Mouse (Mus musculus) hindbrain, embryonic 16.5 days (tissue): ENCODE data around the gene Zdbf2. TPM values are rescaled to one million over a fixed set of nuclear protein-coding genes. Genes with fewer than 3 reads are reported as not detected.
A peak's percentile ranks its signal among the peaks of the same experiment; 100 is the strongest.

Experiments used
- ATAC-seq: fragments of 200-750 bp; cut with Nextera tagmentation; 2 replicates; pipeline ENCODE4 v1.8.0; 2017; ENCODE audit warnings: moderate TSS enrichment, moderate library complexity
- H3K27ac ChIP-seq: fragments of 300-500 bp; sonication (generic); 2 replicates; pipeline ENCODE4 v1.5.1; 2014; ENCODE audit warnings: low read depth, mild to moderate bottlenecking, control low read depth, low read length, moderate library complexity
- H3K27me3 ChIP-seq: fragments of 300-500 bp; sonication (generic); replicated peaks from 2 replicates; pipeline ENCODE4 v1.6.1; 2014; ENCODE audit warnings: low read length; ENCODE audit not compliant: control insufficient read depth, insufficient read depth
- H3K36me3 ChIP-seq: fragments of 300-500 bp; sonication (generic); 2 replicates; pipeline ENCODE4 v1.6.1; 2014; ENCODE audit warnings: mild to moderate bottlenecking, low read length, moderate library complexity, mixed read lengths; ENCODE audit not compliant: control insufficient read depth, insufficient read depth
- H3K4me1 ChIP-seq: fragments of 300-500 bp; sonication (generic); 2 replicates; pipeline ENCODE4 v1.6.1; 2014; ENCODE audit warnings: low read depth, low read length; ENCODE audit not compliant: control insufficient read depth, insufficient read depth
- H3K4me2 ChIP-seq: fragments of 300-500 bp; sonication (generic); 2 replicates; pipeline ENCODE4 v1.6.1; 2014; ENCODE audit warnings: mild to moderate bottlenecking, low read length, control low read depth, moderate library complexity
- H3K4me3 ChIP-seq: fragments of 300-500 bp; sonication (generic); 2 replicates; pipeline ENCODE4 v1.5.1; 2014; ENCODE audit warnings: mild to moderate bottlenecking, low read length, control low read depth, moderate library complexity
- H3K9ac ChIP-seq: fragments of 300-500 bp; sonication (generic); 2 replicates; pipeline ENCODE4 v1.6.1; 2014; ENCODE audit warnings: low read depth, mild to moderate bottlenecking, control low read depth, low read length, moderate library complexity
- H3K9me3 ChIP-seq: fragments of 300-500 bp; sonication (generic); 2 replicates; pipeline ENCODE4 v1.6.1; 2014; ENCODE audit warnings: mild to moderate bottlenecking, low read length, moderate library complexity; ENCODE audit not compliant: control insufficient read depth
- WGBS: fragments of 180-500 bp; shearing (Covaris S2); extraction: QIAGEN DNeasy Blood & Tissue Kit; methylation state at CpG from one replicate; pipeline ENCODE4 v1.1.7; 2014; 5-methylcytosine and 5-hydroxymethylcytosine counted together
- polyA plus RNA-seq: library from polyadenylated mRNA; unstranded; fragments of >200 nt; fragmentation: Nextera tagmentation; extraction: Ambion mirVana; gene quantifications from 2 replicates; pipeline ENCODE4 v1.2.1, GENCODE M21; 2015

The Zdbf2 gene
- 28.7 and 36.3 TPM in 2 replicates for polyA plus RNA-seq

DNA sequence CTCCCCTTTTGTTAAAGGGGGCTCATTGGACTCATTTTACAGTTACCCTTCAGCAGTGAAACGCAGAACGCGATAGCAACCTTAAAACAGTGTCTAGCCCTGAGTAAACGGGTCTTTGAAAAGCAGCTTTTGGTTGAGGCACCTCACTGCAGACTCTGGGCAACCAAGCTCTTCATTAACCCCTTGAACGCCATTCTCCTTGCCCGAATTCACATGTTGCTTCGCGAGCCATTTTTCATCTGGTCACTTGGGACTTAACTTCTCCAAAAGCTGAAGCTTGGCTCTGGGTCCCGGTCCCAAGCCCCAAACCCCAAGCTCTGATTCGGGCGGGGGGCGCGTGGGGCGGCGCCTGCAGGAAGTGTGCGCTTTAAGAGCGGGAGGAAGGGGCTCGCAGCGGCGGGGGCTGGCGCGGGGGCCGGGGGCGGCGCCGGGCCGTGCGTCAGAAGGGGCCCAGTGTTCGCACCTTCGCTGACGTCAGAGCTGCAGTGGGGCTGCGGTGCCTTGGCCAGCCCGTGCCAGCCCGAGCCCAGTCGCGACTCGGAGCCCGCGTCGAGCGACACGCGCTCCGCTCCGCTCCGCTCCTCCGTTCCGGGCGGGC is at the start of gene Zdbf2:
TSS of gene Zdbf2 (plus strand) at position 525 of the 598 bp plus-strand sequence.
- Histone ChIP-seq H3K4me3 (peak within 1 kb of the TSS; percentile 63), H3K4me2 (peak within 1 kb of the TSS; percentile 64), H3K27me3 (peaks cover 34% of the 10 kb centered on the region), H3K27ac (peak within 1 kb of the TSS; percentile 80), H3K4me1 (no peaks in the 10 kb centered on the region; the same call in 1 of the 2 replicates), H3K9me3 (no peaks in the 10 kb centered on the region), H3K36me3 (no peaks in the 10 kb centered on the region), H3K9ac (peak within 1 kb of the TSS; percentile 79)
- ATAC-seq = peak; percentile 96
- under 1% methylated on average over 40 of the region's 49 CpGs for WGBS

DNA sequence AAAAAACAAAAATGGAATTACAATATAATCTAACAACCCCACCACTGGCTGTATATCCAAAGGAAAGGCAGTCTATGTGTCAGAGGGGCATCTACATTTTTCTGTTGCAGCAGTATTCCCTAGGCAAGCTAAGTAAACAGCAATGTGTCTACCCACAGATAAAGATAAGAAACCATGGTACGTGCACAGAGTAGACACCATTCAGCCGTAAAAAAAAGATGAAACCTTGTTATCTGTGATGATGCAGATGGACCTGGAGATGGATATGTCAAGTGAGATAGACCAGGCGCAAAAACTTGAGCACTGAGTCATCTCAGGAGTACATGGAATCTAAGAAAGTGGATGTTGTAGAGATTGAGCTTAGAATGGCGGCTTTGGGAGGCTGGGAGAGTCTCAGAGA is 48.1 kb upstream of the Zdbf2 start:
- Histone ChIP-seq H3K36me3 (no peaks in the 10 kb centered on the region), H3K27ac (no peak overlapping the region), H3K9ac (no peak overlapping the region), H3K4me3 (no peak overlapping the region), H3K4me1 (no peaks in the 10 kb centered on the region), H3K4me2 (no peak overlapping the region), H3K9me3 (no peaks in the 10 kb centered on the region), H3K27me3 (no peaks in the 10 kb centered on the region)
- no peak for ATAC-seq
- WGBS = 92% methylated on average over 4 of the region's 4 CpGs

GRCm38 (mm10) chr1:63225890-63226289 is 47.2 kb upstream of the Zdbf2 start:
- WGBS = 15% methylated on average over 7 of the region's 7 CpGs
- H3K9me3 ChIP-seq = no peaks in the 10 kb centered on the region
- no peaks in the 10 kb centered on the region for H3K27me3 ChIP-seq
- no peak for ATAC-seq
- H3K27ac ChIP-seq = no peak overlapping the region
- no peak overlapping the region for H3K9ac ChIP-seq
- H3K4me2 ChIP-seq = no peak overlapping the region
- no peaks in the 10 kb centered on the region for H3K4me1 ChIP-seq
- no peaks in the 10 kb centered on the region for H3K36me3 ChIP-seq
- H3K4me3 ChIP-seq = no peak overlapping the region

DNA sequence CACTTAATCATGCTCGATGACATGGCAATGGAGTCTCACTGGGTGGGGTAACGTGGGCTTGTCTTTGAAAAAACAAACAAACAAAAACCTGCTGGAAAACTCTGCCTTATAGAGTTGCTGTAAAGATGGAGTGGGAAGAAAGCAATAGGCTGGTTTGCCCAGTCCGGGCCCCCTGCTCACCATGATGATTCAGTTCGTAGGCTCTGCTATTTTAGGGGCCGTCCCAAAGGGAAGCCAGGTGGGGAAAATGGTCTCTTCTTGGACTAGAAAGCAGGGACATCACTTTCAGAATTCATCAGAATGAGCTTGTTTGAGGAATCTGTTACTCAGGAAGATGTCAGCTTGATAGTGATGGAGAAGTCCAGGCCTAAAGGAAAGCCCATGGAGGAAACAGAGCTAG is 45.8 kb upstream of the Zdbf2 start:
- no peaks in the 10 kb centered on the region for H3K27me3 ChIP-seq
- H3K4me3 ChIP-seq = no peak overlapping the region
- no peaks in the 10 kb centered on the region for H3K9me3 ChIP-seq
- no peak overlapping the region for H3K9ac ChIP-seq
- H3K36me3 ChIP-seq = no peaks in the 10 kb centered on the region
- H3K27ac ChIP-seq = no peak overlapping the region
- ATAC-seq = no peak
- no peaks in the 10 kb centered on the region for H3K4me1 ChIP-seq
- WGBS = 71% methylated on average over 5 of the region's 5 CpGs
- no peak overlapping the region for H3K4me2 ChIP-seq

DNA sequence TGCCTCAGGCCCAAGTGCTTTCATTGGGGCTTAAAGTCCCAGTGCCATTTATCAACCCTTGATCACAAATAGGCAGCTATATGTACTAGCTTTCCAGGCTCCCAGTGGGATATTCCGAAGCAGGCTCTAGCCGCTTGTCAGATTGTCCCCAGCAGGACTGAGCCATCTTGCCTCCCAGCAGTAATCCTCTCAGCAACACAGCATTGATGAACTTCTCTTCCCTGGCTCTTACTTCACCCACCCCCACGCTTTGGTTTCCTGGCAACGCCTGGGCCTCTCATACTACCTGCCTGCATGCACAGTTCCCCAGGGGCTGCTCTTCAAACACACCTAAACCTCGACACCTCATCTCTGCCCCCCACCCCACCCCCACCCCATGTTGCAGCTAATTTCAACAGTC is 35.7 kb upstream of the Zdbf2 start:
- Histone ChIP-seq H3K4me3 (no peak overlapping the region), H3K4me2 (no peak overlapping the region), H3K4me1 (no peaks in the 10 kb centered on the region), H3K9me3 (no peaks in the 10 kb centered on the region), H3K9ac (no peak overlapping the region), H3K27me3 (no peaks in the 10 kb centered on the region), H3K27ac (no peak overlapping the region), H3K36me3 (no peaks in the 10 kb centered on the region)
- ATAC-seq = no peak
- WGBS = 15% methylated on average over 5 of the region's 5 CpGs

DNA sequence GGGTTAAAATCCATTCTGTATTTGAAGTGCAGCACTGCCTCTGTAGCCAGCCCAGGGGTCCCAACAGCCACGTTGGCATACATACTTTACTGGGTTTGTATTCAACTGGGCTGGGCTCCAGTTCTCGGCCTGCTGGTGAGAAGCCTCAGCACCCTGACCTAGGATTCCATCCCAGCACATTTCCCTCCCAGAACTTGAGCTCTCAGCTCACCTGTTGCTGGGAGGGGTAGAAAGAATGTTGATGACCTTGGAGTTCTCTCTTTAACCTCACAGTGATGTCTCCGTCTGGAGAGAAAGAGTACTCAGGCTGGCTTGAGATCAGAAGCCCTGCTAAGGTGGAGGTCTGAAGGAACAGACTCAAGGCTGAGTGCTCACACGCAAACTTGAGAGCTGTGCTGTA is 33.8 kb upstream of the Zdbf2 start:
- H3K9ac ChIP-seq = no peak overlapping the region
- no peak overlapping the region for H3K4me3 ChIP-seq
- H3K4me1 ChIP-seq = no peaks in the 10 kb centered on the region
- H3K27ac ChIP-seq = no peak overlapping the region
- no peak overlapping the region for H3K4me2 ChIP-seq
- no peaks in the 10 kb centered on the region for H3K27me3 ChIP-seq
- no peak for ATAC-seq
- 57% methylated on average over 4 of the region's 4 CpGs for WGBS
- H3K9me3 ChIP-seq = no peaks in the 10 kb centered on the region
- no peaks in the 10 kb centered on the region for H3K36me3 ChIP-seq

DNA sequence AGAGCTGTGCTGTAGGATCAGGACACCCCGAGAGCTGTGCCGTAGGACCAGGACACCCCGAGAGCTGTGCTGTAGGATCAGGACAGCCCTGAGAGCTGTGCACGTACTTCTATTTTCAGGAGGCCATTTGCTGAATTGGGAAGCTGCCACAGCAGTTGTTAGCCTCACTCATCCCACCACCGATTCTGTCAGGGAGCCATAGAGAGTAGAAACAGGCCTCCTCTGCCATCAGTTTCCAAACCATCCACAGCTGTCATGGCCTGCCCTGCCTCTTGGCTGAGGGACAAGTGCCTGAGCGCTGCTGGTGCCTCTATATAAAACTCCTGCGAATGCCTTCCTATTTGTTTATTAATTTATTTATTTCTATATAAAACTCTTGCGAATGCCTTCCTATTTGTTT is 33.3 kb upstream of the Zdbf2 start:
- H3K4me2 ChIP-seq = no peak overlapping the region
- no peak overlapping the region for H3K4me3 ChIP-seq
- 85% methylated on average over 8 of the region's 8 CpGs for WGBS
- no peak overlapping the region for H3K27ac ChIP-seq
- no peak for ATAC-seq
- no peaks in the 10 kb centered on the region for H3K4me1 ChIP-seq
- H3K27me3 ChIP-seq = no peaks in the 10 kb centered on the region
- no peak overlapping the region for H3K9ac ChIP-seq
- no peaks in the 10 kb centered on the region for H3K9me3 ChIP-seq
- no peaks in the 10 kb centered on the region for H3K36me3 ChIP-seq

DNA sequence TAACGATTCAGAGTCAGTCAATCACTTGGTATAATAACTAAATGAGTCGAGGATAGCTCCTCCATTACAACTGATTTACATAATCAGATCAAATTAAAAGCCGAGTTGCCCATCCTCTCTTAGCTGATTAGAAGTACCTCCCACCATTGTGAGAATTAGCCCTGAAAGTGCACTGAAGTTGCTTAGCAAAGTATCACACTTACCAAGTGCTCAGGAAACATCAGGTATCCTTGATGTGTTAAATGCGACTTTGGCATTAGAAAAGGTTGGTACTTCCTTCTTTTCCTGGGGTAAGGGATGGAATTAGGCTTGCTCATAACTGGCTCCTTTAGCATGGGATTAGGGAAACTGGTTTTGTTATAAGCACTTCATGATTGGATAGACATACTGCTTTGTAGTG is 29.2 kb upstream of the Zdbf2 start:
- H3K9me3 ChIP-seq = no peaks in the 10 kb centered on the region
- no peak overlapping the region for H3K27ac ChIP-seq
- H3K36me3 ChIP-seq = no peaks in the 10 kb centered on the region
- peaks cover 2% of the 10 kb centered on the region; the same call in 1 of the 2 replicates for H3K4me1 ChIP-seq
- 76% methylated on average over 4 of the region's 4 CpGs for WGBS
- H3K4me3 ChIP-seq = no peak overlapping the region
- no peak for ATAC-seq
- H3K9ac ChIP-seq = no peak overlapping the region
- H3K27me3 ChIP-seq = peaks cover 7% of the 10 kb centered on the region; the same call in 1 of the 2 replicates
- no peak overlapping the region for H3K4me2 ChIP-seq

- ATAC-seq = peak; percentile 85
- peak overlapping the region; percentile 60 for H3K4me2 ChIP-seq
- WGBS = 2% methylated on average over 16 of the region's 16 CpGs
- H3K36me3 ChIP-seq = no peaks in the 10 kb centered on the region
- peak overlapping the region; percentile 19 for H3K4me3 ChIP-seq
- H3K27ac ChIP-seq = no peak overlapping the region
- peaks cover 24% of the 10 kb centered on the region for H3K27me3 ChIP-seq
- no peaks in the 10 kb centered on the region for H3K9me3 ChIP-seq
- no peak overlapping the region; the same call in 1 of the 2 replicates for H3K9ac ChIP-seq
- peaks cover 2% of the 10 kb centered on the region; the same call in 1 of the 2 replicates for H3K4me1 ChIP-seq
These were observed 26.1 kb upstream of the Zdbf2 start for GRCm38 (mm10) chr1:63246862-63247521.
